Mouse (Mus musculus) MEL (cell line): ENCODE results near the gene Rxra.

Source experiments
- CHD1 ChIP-seq: IDR thresholded peaks from 2 replicates; pipeline ENCODE4 v1.6.1; 2012; ENCODE audit warnings: low read depth, mild to moderate bottlenecking, inconsistent platforms, low read length, improper control_type of control experiment
- CTCF ChIP-seq, 3 experiments: IDR thresholded peaks in 2 of 3; conservative IDR thresholded peaks in 1 of 3; 2 replicates each; pipeline ENCODE4 v1.5.1; 2011 to 2012; ENCODE audit warnings: low read length in 3 of 3, low read depth in 2 of 3, mild to moderate bottlenecking in 2 of 3, improper control_type of control experiment in 1 of 3, inconsistent platforms in 1 of 3, mixed read lengths in 1 of 3, moderate library complexity in 1 of 3; ENCODE audit not compliant: control insufficient read depth in 1 of 3, insufficient read depth in 1 of 3, poor library complexity in 1 of 3, severe bottlenecking in 1 of 3
- EP300 ChIP-seq, 2 experiments: IDR thresholded peaks; 2 replicates each; pipeline ENCODE4 v1.6.1; 2011; ENCODE audit warnings: improper control_type of control experiment in 2 of 2, low read length in 2 of 2, low read depth in 1 of 2, mild to moderate bottlenecking in 1 of 2
- MAX ChIP-seq: IDR thresholded peaks from 2 replicates; pipeline ENCODE4 v1.6.1; 2011; ENCODE audit warnings: low read length, improper control_type of control experiment
- NELFE ChIP-seq: IDR thresholded peaks from 2 replicates; pipeline ENCODE4 v1.6.1; 2011; ENCODE audit warnings: low read depth, low read length, improper control_type of control experiment
- POLR2A ChIP-seq, 2 experiments: IDR thresholded peaks; 2 replicates each; pipeline ENCODE4 v1.6.1; 2011 to 2012; ENCODE audit warnings: low read length in 2 of 2, mild to moderate bottlenecking in 2 of 2, control low read depth in 1 of 2, improper control_type of control experiment in 1 of 2, low read depth in 1 of 2, moderate library complexity in 1 of 2; ENCODE audit not compliant: control insufficient read depth in 1 of 2, insufficient read depth in 1 of 2, poor library complexity in 1 of 2
- RAD21 ChIP-seq: IDR thresholded peaks from 2 replicates; pipeline ENCODE4 v1.6.1; 2011; ENCODE audit warnings: mild to moderate bottlenecking, low read depth, low read length, improper control_type of control experiment
- SIN3A ChIP-seq: IDR thresholded peaks from 2 replicates; pipeline ENCODE4 v1.6.1; 2012; ENCODE audit warnings: low read length, improper control_type of control experiment, inconsistent platforms
- UBTF ChIP-seq: IDR thresholded peaks from 2 replicates; pipeline ENCODE4 v1.6.1; 2012; ENCODE audit warnings: low read depth, mild to moderate bottlenecking, inconsistent platforms, low read length, improper control_type of control experiment, moderate library complexity, borderline replicate concordance; ENCODE audit not compliant: insufficient read depth
- USF1 ChIP-seq: IDR thresholded peaks from 2 replicates; pipeline ENCODE4 v1.6.1; 2014; ENCODE audit warnings: low read depth, mild to moderate bottlenecking, inconsistent platforms, low read length, improper control_type of control experiment, moderate library complexity
- ZKSCAN1 ChIP-seq: IDR thresholded peaks from 2 replicates; pipeline ENCODE4 v1.6.1; 2012; ENCODE audit warnings: low read depth, mild to moderate bottlenecking, inconsistent platforms, low read length, improper control_type of control experiment, moderate library complexity
- ZNF384 ChIP-seq: IDR thresholded peaks from 2 replicates; pipeline ENCODE4 v1.6.1; 2012; ENCODE audit warnings: low read depth, mild to moderate bottlenecking, inconsistent platforms, low read length, improper control_type of control experiment

DNA sequence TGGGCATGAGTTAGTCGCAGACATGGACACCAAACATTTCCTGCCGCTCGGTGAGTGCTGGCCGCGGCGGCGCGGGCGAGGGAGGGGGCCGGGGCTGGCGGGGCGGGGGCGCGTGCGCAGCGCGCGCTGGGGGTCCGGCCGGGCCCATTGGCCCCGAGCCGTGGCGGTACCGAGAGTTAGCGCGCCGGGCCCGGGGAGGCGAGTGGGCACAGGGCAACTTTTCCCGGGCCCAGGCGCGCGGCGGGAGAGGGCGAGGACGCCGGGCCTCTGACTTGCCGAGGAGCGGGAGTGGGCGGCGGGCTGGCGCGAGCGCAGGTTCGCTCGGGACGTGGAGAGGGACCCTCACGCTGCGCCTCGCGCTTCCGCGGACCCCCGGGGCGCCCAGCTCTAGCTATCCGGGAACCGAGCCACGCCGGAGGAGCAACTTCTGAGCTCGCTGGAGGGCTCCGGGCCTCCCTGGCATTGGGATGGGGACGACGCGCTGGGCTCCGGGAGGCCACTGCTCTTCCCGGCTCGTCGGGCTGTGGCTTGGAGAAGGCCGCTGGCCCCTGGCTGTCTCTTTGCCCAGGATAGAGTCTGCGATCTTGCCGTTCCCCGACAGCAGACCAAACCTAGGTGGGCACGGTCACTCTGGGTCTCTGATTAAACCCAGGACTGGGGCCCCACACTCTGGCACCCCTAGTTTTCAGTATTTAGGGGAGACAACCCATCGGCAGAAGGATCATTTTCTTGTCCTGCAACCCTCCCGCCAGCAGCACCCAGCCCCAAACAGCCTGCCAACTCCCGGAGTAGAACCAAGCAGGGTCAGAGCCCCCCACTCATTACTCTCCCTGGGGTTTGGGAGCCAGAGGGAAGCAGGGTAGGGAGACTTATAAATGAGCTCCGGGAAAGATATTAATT is 1.4 kb downstream of the Rxra start:
- TF ChIP-seq RAD21 (no peak), POLR2A (IDR thresholded peaks at IDR 0.05; ENCODE audit: control insufficient read depth in 1 of 2, insufficient read depth in 1 of 2, low read depth in 1 of 2, low read length in 2 of 2, poor library complexity in 1 of 2) (no peak), CHD1 (no peak), USF1 (no peak), EP300 (IDR thresholded peaks at IDR 0.05; ENCODE audit: low read depth in 1 of 2, low read length in 2 of 2) (no peak), CTCF (IDR thresholded peaks at IDR 0.05 in 2 of 3, conservative IDR thresholded peaks at IDR 0.05 in 1 of 3; ENCODE audit: control insufficient read depth in 1 of 3, insufficient read depth in 1 of 3, low read depth in 2 of 3, low read length in 3 of 3, poor library complexity in 1 of 3, severe bottlenecking in 1 of 3) (no peak), ZKSCAN1 (no peak), ZNF384 (no peak), SIN3A (no peak), MAX (no peak), NELFE (no peak), UBTF (no peak)
